ENCODE assay signal across 11 mouse cellular contexts in the genomic region with DNA sequence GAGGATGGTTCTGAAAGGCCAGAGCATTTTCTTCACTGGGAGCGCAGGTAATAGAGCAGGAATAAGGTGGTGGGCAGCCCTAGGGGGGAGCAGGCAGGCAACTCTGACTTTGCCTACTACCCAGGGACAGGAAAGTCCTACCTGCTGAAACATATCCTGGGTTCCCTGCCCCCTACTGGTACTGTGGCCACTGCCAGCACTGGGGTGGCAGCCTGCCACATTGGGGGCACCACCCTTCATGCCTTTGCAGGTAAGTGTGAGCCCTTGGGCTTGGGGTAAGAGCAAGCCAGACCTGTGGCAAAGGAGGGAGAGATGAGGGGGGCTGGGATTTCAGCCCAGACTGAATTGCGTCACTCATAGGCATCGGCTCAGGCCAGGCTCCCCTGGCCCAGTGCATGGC. TPM values are rescaled to one million over a fixed set of nuclear protein-coding genes. Genes with fewer than 3 reads are reported as not detected.
DNase-seq lines count a peak whose midpoint lies in the region; ATAC-seq and TF ChIP-seq lines count a peak whose summit lies in the region.
"Had no signal": no experiment of that assay in that cellular context is flagged by ENCODE, and none has a peak within 500 bp of the region (broad histone marks: within the 10 kb centered on the region; RNA-seq: fewer than 3 reads in every experiment).

No protein-coding gene starts in this region.

- peak overlapping the region; percentile 92 for H3K4me2 ChIP-seq in heart, postnatal 0 days (ENCODE audit: low read depth, low read length)
- H3K4me2 ChIP-seq in hindbrain, embryonic 13.5 days = peak overlapping the region; percentile 99
- H3K4me2 ChIP-seq in midbrain, embryonic 11.5 days = peak overlapping the region; percentile 95

- no peak for TF ChIP-seq CTCF in heart, postnatal 0 days (IDR thresholded peaks at IDR 0.05; ENCODE audit: low read depth)

- H3K36me3 ChIP-seq in heart, postnatal 0 days (replicated peaks; ENCODE audit: control insufficient read depth, insufficient read depth, low read length) = peaks cover 27% of the 10 kb centered on the region
- peaks cover 54% of the 10 kb centered on the region for H3K36me3 ChIP-seq in embryonic facial prominence, embryonic 10.5 days (replicated peaks)
- H3K36me3 ChIP-seq in hindbrain, embryonic 13.5 days = peaks cover 7% of the 10 kb centered on the region; the same call in 1 of the 2 replicates
- H3K36me3 ChIP-seq in midbrain, embryonic 11.5 days (ENCODE audit: control insufficient read depth, insufficient read depth, low read length) = peaks cover 10% of the 10 kb centered on the region

- H3K4me3 ChIP-seq in heart, postnatal 0 days (ENCODE audit: low read depth, low read length) = peak overlapping the region; percentile 69
- peak overlapping the region; percentile 69 for H3K4me3 ChIP-seq in embryonic facial prominence, embryonic 10.5 days
- H3K4me3 ChIP-seq in hindbrain, embryonic 13.5 days = peak overlapping the region; percentile 51
- peak overlapping the region; percentile 69 for H3K4me3 ChIP-seq in midbrain, embryonic 11.5 days (ENCODE audit: low read depth, low read length)
- H3K4me3 ChIP-seq: left cerebral cortex, adult 2 months had no signal

- no peaks in the 10 kb centered on the region for H3K9me3 ChIP-seq in heart, postnatal 0 days (replicated peaks; ENCODE audit: control insufficient read depth, low read length)
- H3K9me3 ChIP-seq in embryonic facial prominence, embryonic 10.5 days = no peaks in the 10 kb centered on the region
- no peaks in the 10 kb centered on the region for H3K9me3 ChIP-seq in hindbrain, embryonic 13.5 days
- no peaks in the 10 kb centered on the region for H3K9me3 ChIP-seq in midbrain, embryonic 11.5 days (ENCODE audit: control insufficient read depth, low read length)

- no peak for DNase-seq in heart, postnatal 0 days (ENCODE audit: low spot score)
- DNase-seq in heart, postnatal 36 days = no peak
- DNase-seq in embryonic facial prominence, embryonic 10.5 days (ENCODE audit: low spot score) = no peak
- no peak for DNase-seq in midbrain, embryonic 11.5 days (ENCODE audit: low spot score, missing footprints)
- DNase-seq in left cerebral cortex, postnatal 36 days (ENCODE audit: low spot score in 2 of 2) = no peak
- DNase-seq in right cerebral cortex, postnatal 4 days = no peak
- no peak for DNase-seq in kidney, postnatal 10 days
- DNase-seq: thymus, postnatal 14 days had no signal

- H3K4me1 ChIP-seq in heart, postnatal 0 days (ENCODE audit: control insufficient read depth, insufficient read depth) = peaks cover 14% of the 10 kb centered on the region; the same call in 1 of the 2 replicates
- H3K4me1 ChIP-seq in embryonic facial prominence, embryonic 10.5 days = peaks cover 31% of the 10 kb centered on the region
- peaks cover 33% of the 10 kb centered on the region for H3K4me1 ChIP-seq in hindbrain, embryonic 13.5 days (replicated peaks)
- peaks cover 16% of the 10 kb centered on the region for H3K4me1 ChIP-seq in midbrain, embryonic 11.5 days (ENCODE audit: control insufficient read depth, insufficient read depth, low read length)

- no peaks in the 10 kb centered on the region for H3K27me3 ChIP-seq in heart, postnatal 0 days (ENCODE audit: control insufficient read depth, insufficient read depth, low read length)
- H3K27me3 ChIP-seq in embryonic facial prominence, embryonic 10.5 days (replicated peaks; ENCODE audit: low read depth, poor library complexity, severe bottlenecking) = no peaks in the 10 kb centered on the region
- peaks cover 7% of the 10 kb centered on the region; the same call in 1 of the 2 replicates for H3K27me3 ChIP-seq in hindbrain, embryonic 13.5 days
- H3K27me3 ChIP-seq in midbrain, embryonic 11.5 days (ENCODE audit: control insufficient read depth, insufficient read depth, low read length) = no peaks in the 10 kb centered on the region
- H3K27me3 ChIP-seq: CH12.LX had no signal

- intact Hi-C loops in heart, postnatal 36 days (cut with DNase I) = no loop called here
- intact Hi-C loops in left cerebral cortex, postnatal 36 days (cut with DNase I) = no loop called here

- TF ChIP-seq EP300 in heart, postnatal 0 days (IDR thresholded peaks at IDR 0.05; ENCODE audit: low read depth) = no peak

- H3K9ac ChIP-seq in heart, postnatal 0 days (replicated peaks; ENCODE audit: low read depth, low read length) = peak overlapping the region; percentile 58; the same call in 1 of the 2 replicates
- peak overlapping the region; percentile 29; the same call in 1 of the 2 replicates for H3K9ac ChIP-seq in hindbrain, embryonic 13.5 days
- H3K9ac ChIP-seq in midbrain, embryonic 11.5 days (ENCODE audit: low read length) = no peak overlapping the region; the same call in 1 of the 2 replicates

- WGBS in heart, postnatal 0 days = 90% methylated on average over 3 of the region's 3 CpGs
- 93% methylated on average over 3 of the region's 3 CpGs for WGBS in embryonic facial prominence, embryonic 10.5 days
- WGBS in hindbrain, embryonic 13.5 days = 95% methylated on average over 3 of the region's 3 CpGs
- 90% methylated on average over 3 of the region's 3 CpGs for WGBS in midbrain, embryonic 11.5 days

- ATAC-seq in heart, postnatal 0 days (ENCODE audit: insufficient read depth, low read depth) = no peak
- ATAC-seq in hindbrain, embryonic 13.5 days (ENCODE audit: low FRiP score) = no peak
- ATAC-seq in midbrain, embryonic 11.5 days (ENCODE audit: low FRiP score) = no peak

- no peak overlapping the region for H3K27ac ChIP-seq in heart, postnatal 0 days (ENCODE audit: low read depth)
- no peak overlapping the region for H3K27ac ChIP-seq in embryonic facial prominence, embryonic 10.5 days (replicated peaks)
- H3K27ac ChIP-seq in hindbrain, embryonic 13.5 days = no peak overlapping the region
- H3K27ac ChIP-seq in midbrain, embryonic 11.5 days (ENCODE audit: low read depth, low read length) = no peak overlapping the region
- H3K27ac ChIP-seq: left cerebral cortex, adult 2 months had no signal

RNA-seq across cellular contexts. Expression of a gene that starts 2.1 kb away (rescaled TPM):
- total RNA-seq in heart, postnatal 0 days (2014; rRNA removed; ENCODE audit: low replicate concordance) = 7.1 and 32.7 TPM in 2 replicates
- 2.5 and 2.6 TPM in 2 replicates for polyA plus RNA-seq in heart, postnatal 0 days (2015; fragmentation: Nextera tagmentation; extraction: Ambion mirVana)
- under 1 TPM; 0.30 to 0.61 TPM for total RNA-seq in heart, postnatal 36 days (2021)
- 27.7 and 28.0 TPM in 2 replicates for polyA plus RNA-seq in embryonic facial prominence, embryonic 10.5 days (2016; fragmentation: Nextera tagmentation; extraction: Ambion mirVana)
- polyA plus RNA-seq in hindbrain, embryonic 13.5 days (2015; fragmentation: Nextera tagmentation; extraction: Ambion mirVana) = 3.8 and 4.4 TPM in 2 replicates
- 12.0 and 13.6 TPM in 2 replicates for polyA plus RNA-seq in midbrain, embryonic 11.5 days (2014; fragmentation: Nextera tagmentation; extraction: Ambion mirVana)
- under 1 TPM; 0.39 to 0.50 TPM for total RNA-seq in left cerebral cortex, postnatal 36 days (2021)

RNA-seq across cellular contexts. Expression of a gene that starts 9.3 kb away (rescaled TPM):
- 12.8 and 21.0 TPM in 2 replicates for total RNA-seq in heart, postnatal 0 days (2014; rRNA removed; ENCODE audit: low replicate concordance)
- 7.6 and 8.3 TPM in 2 replicates for polyA plus RNA-seq in heart, postnatal 0 days (2015; fragmentation: Nextera tagmentation; extraction: Ambion mirVana)
- total RNA-seq in heart, postnatal 36 days (2021) = 10 to 100 TPM; 13.3 to 15.3 TPM
- 14.3 and 15.2 TPM in 2 replicates for polyA plus RNA-seq in embryonic facial prominence, embryonic 10.5 days (2016; fragmentation: Nextera tagmentation; extraction: Ambion mirVana)
- polyA plus RNA-seq in hindbrain, embryonic 13.5 days (2015; fragmentation: Nextera tagmentation; extraction: Ambion mirVana) = 5.8 and 7.6 TPM in 2 replicates
- 8.2 and 9.0 TPM in 2 replicates for polyA plus RNA-seq in midbrain, embryonic 11.5 days (2014; fragmentation: Nextera tagmentation; extraction: Ambion mirVana)
- 10 to 100 TPM; 13.2 to 17.6 TPM for total RNA-seq in left cerebral cortex, postnatal 36 days (2021)

RNA-seq across cellular contexts. Expression of a gene that starts 40.4 kb away (rescaled TPM):
- 94.5 and 121 TPM in 2 replicates for total RNA-seq in heart, postnatal 0 days (2014; rRNA removed; ENCODE audit: low replicate concordance)
- polyA plus RNA-seq in heart, postnatal 0 days (2015; fragmentation: Nextera tagmentation; extraction: Ambion mirVana) = 108 and 117 TPM in 2 replicates
- total RNA-seq in heart, postnatal 36 days (2021) = 10 to 100 TPM; 35.7 to 37.9 TPM
- 26.2 and 26.4 TPM in 2 replicates for polyA plus RNA-seq in embryonic facial prominence, embryonic 10.5 days (2016; fragmentation: Nextera tagmentation; extraction: Ambion mirVana)
- polyA plus RNA-seq in hindbrain, embryonic 13.5 days (2015; fragmentation: Nextera tagmentation; extraction: Ambion mirVana) = 5.0 and 5.4 TPM in 2 replicates
- polyA plus RNA-seq in midbrain, embryonic 11.5 days (2014; fragmentation: Nextera tagmentation; extraction: Ambion mirVana) = 19.7 and 24.0 TPM in 2 replicates
- total RNA-seq in left cerebral cortex, postnatal 36 days (2021) = 1 to 10 TPM; 1.8 to 2.9 TPM
